Mouse (Mus musculus): ENCODE data around the gene Slc13a3. TPM values are rescaled to one million over a fixed set of nuclear protein-coding genes. Genes with fewer than 3 reads are reported as not detected.

Gene Slc13a3
- polyA plus RNA-seq, 2 experiments: 0.23 to 0.47 TPM

GRCm38 (mm10) chr2:165360861-165361260 is 112.2 kb downstream of the Slc13a3 start:
- H3K27ac ChIP-seq (replicated peaks; ENCODE audit: low read depth, low read length): no peak overlapping the region
- no peak for TF ChIP-seq POLR2A (IDR thresholded peaks at IDR 0.05; ENCODE audit: borderline replicate concordance, extremely low read depth, insufficient read depth, insufficient read length)
- no peaks in the 10 kb centered on the region for H3K4me1 ChIP-seq (ENCODE audit: control insufficient read depth, insufficient read depth, low read length)
- peak; percentile 70; the same call in 1 of the 2 replicates for ATAC-seq (ENCODE audit: low FRiP score, low read depth)
- H3K9ac ChIP-seq (ENCODE audit: low read depth, low read length, severe bottlenecking): no peak overlapping the region
- DNase-seq (ENCODE audit: low spot score): peak; percentile 92
- WGBS: 0% methylated on average over 1 of the region's 1 CpGs
- H3K4me3 ChIP-seq (replicated peaks; ENCODE audit: low read length): no peak overlapping the region
- H3K36me3 ChIP-seq (ENCODE audit: control insufficient read depth, insufficient read depth, low read length): no peaks in the 10 kb centered on the region
- no peaks in the 10 kb centered on the region for H3K9me3 ChIP-seq (ENCODE audit: control insufficient read depth, low read length)
- H3K27me3 ChIP-seq (ENCODE audit: control insufficient read depth, insufficient read depth, low read length): peaks cover 13% of the 10 kb centered on the region; the same call in 1 of the 2 replicates
- H3K4me2 ChIP-seq (replicated peaks; ENCODE audit: low read depth, low read length, severe bottlenecking): no peak overlapping the region

Other genes with a start within 250 kb of the Slc13a3 start
- gene Cdh22, start 238.4 kb downstream of the Slc13a3 start, polyA plus RNA-seq (2012; rRNA removed): 0.30 and 0.42 TPM in 2 replicates
- 0.29 and 0.40 TPM in 2 replicates for gene Cdh22, start 238.4 kb downstream of the Slc13a3 start, polyA plus RNA-seq (2014; fragmentation: Nextera tagmentation; extraction: Ambion mirVana)
- gene Slc35c2, start 185.4 kb downstream of the Slc13a3 start, polyA plus RNA-seq (2012; rRNA removed): 54.2 and 74.3 TPM in 2 replicates
- gene Slc35c2, start 185.4 kb downstream of the Slc13a3 start, polyA plus RNA-seq (2014; fragmentation: Nextera tagmentation; extraction: Ambion mirVana): 51.1 and 51.2 TPM in 2 replicates
- 77.7 and 97.3 TPM in 2 replicates for gene Elmo2, start 146.8 kb downstream of the Slc13a3 start, polyA plus RNA-seq (2012; rRNA removed)
- 83.0 and 87.4 TPM in 2 replicates for gene Elmo2, start 146.8 kb downstream of the Slc13a3 start, polyA plus RNA-seq (2014; fragmentation: Nextera tagmentation; extraction: Ambion mirVana)
- gene Zfp663, start 104.5 kb downstream of the Slc13a3 start, polyA plus RNA-seq (2012; rRNA removed): 0.46 and 0.49 TPM in 2 replicates
- gene Zfp663, start 104.5 kb downstream of the Slc13a3 start, polyA plus RNA-seq (2014; fragmentation: Nextera tagmentation; extraction: Ambion mirVana): 0.44 and 0.68 TPM in 2 replicates
- gene Zfp334, start 85.0 kb downstream of the Slc13a3 start, polyA plus RNA-seq (2012; rRNA removed): 9.8 and 10.1 TPM in 2 replicates
- gene Zfp334, start 85.0 kb downstream of the Slc13a3 start, polyA plus RNA-seq (2014; fragmentation: Nextera tagmentation; extraction: Ambion mirVana): 8.6 and 10.8 TPM in 2 replicates
- 0.18 and 0.23 TPM in 2 replicates for gene Ocstamp, start 72.8 kb downstream of the Slc13a3 start, polyA plus RNA-seq (2012; rRNA removed)
- 0.10 and 0.28 TPM in 2 replicates for gene Ocstamp, start 72.8 kb downstream of the Slc13a3 start, polyA plus RNA-seq (2014; fragmentation: Nextera tagmentation; extraction: Ambion mirVana)
- gene Trp53rka, start 20.1 kb upstream of the Slc13a3 start, polyA plus RNA-seq (2012; rRNA removed): 36.3 and 37.9 TPM in 2 replicates
- gene Trp53rka, start 20.1 kb upstream of the Slc13a3 start, polyA plus RNA-seq (2014; fragmentation: Nextera tagmentation; extraction: Ambion mirVana): 39.4 and 44.4 TPM in 2 replicates
- 12.3 and 16.8 TPM in 2 replicates for gene Slc2a10, start 30.6 kb upstream of the Slc13a3 start, polyA plus RNA-seq (2012; rRNA removed)
- 8.5 and 11.0 TPM in 2 replicates for gene Slc2a10, start 30.6 kb upstream of the Slc13a3 start, polyA plus RNA-seq (2014; fragmentation: Nextera tagmentation; extraction: Ambion mirVana)
- 32.6 and 48.5 TPM in 2 replicates for gene Eya2, start 121.8 kb upstream of the Slc13a3 start, polyA plus RNA-seq (2012; rRNA removed)
- 18.8 and 22.4 TPM in 2 replicates for gene Eya2, start 121.8 kb upstream of the Slc13a3 start, polyA plus RNA-seq (2014; fragmentation: Nextera tagmentation; extraction: Ambion mirVana)